Mouse (Mus musculus) olfactory bulb, adult 2 months (tissue): ENCODE data around the gene Sec22a. TPM values are rescaled to one million over a fixed set of nuclear protein-coding genes. Genes with fewer than 3 reads are reported as not detected.

ENCODE experiments used
- H3K27ac ChIP-seq: fragments of 200-500 bp; 2 replicates; pipeline ENCODE4 v1.5.1; 2012; ENCODE audit warnings: low read depth, low read length; ENCODE audit not compliant: insufficient read depth
- H3K4me1 ChIP-seq: fragments of 200-500 bp; 2 replicates; pipeline ENCODE4 v1.6.1; 2012; ENCODE audit warnings: low read length; ENCODE audit not compliant: control insufficient read depth, insufficient read depth
- H3K4me3 ChIP-seq: fragments of 200-500 bp; 2 replicates; pipeline ENCODE4 v1.5.1; 2012; ENCODE audit warnings: mild to moderate bottlenecking, low read depth, low read length, moderate library complexity; ENCODE audit not compliant: insufficient read depth
- CTCF ChIP-seq: fragments of 200-500 bp; IDR thresholded peaks from 2 replicates; pipeline ENCODE4 v1.5.1; 2012; ENCODE audit warnings: low read depth, mild to moderate bottlenecking, low read length, moderate library complexity; ENCODE audit not compliant: insufficient read depth
- POLR2A ChIP-seq: fragments of 200-500 bp; IDR thresholded peaks from 2 replicates; pipeline ENCODE4 v1.6.1; 2012; ENCODE audit warnings: mild to moderate bottlenecking, low read depth, low read length, moderate library complexity; ENCODE audit not compliant: insufficient read depth
- WGBS: fragments of 180-500 bp; shearing (Covaris S2); methylation state at CpG from one replicate; pipeline ENCODE4 v1.1.7; 2018; 5-methylcytosine and 5-hydroxymethylcytosine counted together
- polyA plus RNA-seq: library from polyadenylated mRNA; stranded (reverse); fragments of >200 nt; gene quantifications from 2 replicates; pipeline ENCODE4 v1.2.4, GENCODE M21; 2012; ENCODE audit warnings: low replicate concordance; ENCODE audit not compliant: missing spikeins, insufficient read depth, insufficient read length

Gene Sec22a
- polyA plus RNA-seq, 1 experiment, result not detected

DNA sequence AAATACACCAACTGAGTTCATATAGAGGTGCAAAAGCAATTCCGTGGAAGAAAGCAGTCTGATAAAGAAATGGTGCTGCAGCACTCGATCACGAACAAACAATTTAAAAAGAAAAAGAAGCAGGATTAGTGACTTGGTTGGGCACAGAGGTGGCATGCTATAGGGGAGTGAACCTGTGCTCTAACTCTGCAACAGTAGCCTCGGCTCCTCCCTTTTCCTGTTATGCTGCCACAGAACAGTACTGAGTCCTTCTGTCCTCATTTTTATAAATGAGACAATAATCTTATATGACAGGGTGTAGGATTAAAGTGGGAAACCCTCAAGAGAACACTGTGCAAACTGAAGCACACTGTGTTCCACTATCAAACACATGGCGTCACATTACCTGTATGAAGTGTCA lies 46.3 kb downstream of the Sec22a start:
- Histone ChIP-seq H3K27ac (no peak overlapping the region), H3K4me1 (no peaks in the 10 kb centered on the region), H3K4me3 (no peak overlapping the region)
- TF ChIP-seq POLR2A (no peak), CTCF (no peak)
- 85% methylated on average over 5 of the region's 5 CpGs for WGBS

GRCm38 (mm10) chr16:35316856-35317264 lies 46.9 kb downstream of the Sec22a start:
- Histone ChIP-seq H3K27ac (no peak overlapping the region), H3K4me3 (no peak overlapping the region), H3K4me1 (no peaks in the 10 kb centered on the region)
- TF ChIP-seq CTCF (no peak), POLR2A (no peak)

DNA sequence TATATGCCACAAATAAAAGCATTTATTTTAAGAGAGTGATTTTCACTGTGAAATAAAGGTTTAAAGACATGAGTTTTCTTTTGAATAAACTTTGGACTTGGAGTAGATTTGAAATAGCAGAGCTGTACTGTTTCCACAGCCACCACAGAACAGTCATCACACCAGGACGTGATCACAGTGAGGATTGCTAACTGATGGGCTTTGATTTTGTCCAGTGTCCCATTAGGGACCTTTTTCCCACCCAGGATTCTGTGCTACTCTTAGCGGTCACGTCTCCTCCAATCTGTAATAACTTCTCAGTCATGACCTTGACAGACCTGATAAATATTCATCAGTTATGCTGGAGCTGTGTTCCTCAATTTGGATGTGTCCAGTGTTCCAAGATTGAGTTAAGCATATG lies 48.2 kb downstream of the Sec22a start:
- no peak overlapping the region for H3K27ac ChIP-seq
- H3K4me1 ChIP-seq, result no peaks in the 10 kb centered on the region
- H3K4me3 ChIP-seq, result no peak overlapping the region
- no peak for TF ChIP-seq CTCF
- no peak for TF ChIP-seq POLR2A
- WGBS, result 63% methylated on average over 3 of the region's 3 CpGs

DNA sequence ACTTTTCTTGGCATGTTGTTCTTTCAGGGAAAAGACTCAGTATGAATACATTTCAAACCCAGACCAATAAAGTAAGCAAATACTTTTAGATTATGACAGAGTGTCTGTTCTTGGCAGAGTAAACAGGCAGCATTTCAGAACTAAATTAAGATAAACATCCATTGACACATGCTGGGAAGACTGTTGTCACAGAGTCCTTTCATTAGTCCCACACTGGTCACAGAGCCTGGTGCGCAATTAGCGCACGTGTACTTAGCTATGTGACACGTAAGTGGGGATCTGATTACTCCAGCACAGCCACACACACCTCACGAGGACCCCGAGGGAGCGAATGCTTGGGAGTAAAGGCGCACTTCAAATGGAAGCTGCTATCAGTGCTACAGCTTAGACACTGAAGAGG lies 52.1 kb downstream of the Sec22a start:
- no peak overlapping the region for H3K4me3 ChIP-seq
- H3K27ac ChIP-seq, result no peak overlapping the region
- no peaks in the 10 kb centered on the region for H3K4me1 ChIP-seq
- TF ChIP-seq POLR2A, result no peak
- no peak for TF ChIP-seq CTCF
- 64% methylated on average over 8 of the region's 8 CpGs for WGBS

GRCm38 (mm10) chr16:35310551-35311110 lies 53.1 kb downstream of the Sec22a start:
- Histone ChIP-seq H3K4me1 (no peaks in the 10 kb centered on the region), H3K4me3 (no peak overlapping the region), H3K27ac (no peak overlapping the region)
- 67% methylated on average over 2 of the region's 2 CpGs for WGBS
- no peak for TF ChIP-seq CTCF
- no peak for TF ChIP-seq POLR2A

DNA sequence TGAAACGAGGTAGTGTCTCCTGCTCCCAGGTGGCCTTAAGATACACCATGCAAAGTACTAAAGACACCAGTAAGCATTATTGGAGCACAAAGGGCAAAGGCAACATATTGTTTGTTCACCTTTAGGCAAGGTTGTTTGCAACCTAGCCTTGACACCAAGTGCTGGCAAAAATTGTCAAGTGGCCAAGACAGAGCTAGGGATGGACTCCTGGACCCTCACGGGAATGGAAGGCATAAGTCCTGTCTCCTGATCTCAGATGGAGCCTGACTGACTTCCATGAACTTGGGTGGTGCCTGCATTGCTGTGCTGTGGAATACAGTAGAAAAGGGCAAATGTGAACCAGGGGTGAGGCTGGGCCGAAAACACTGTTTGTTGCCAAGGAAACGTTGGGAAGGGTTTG lies 54.1 kb downstream of the Sec22a start:
- Histone ChIP-seq H3K4me1 (no peaks in the 10 kb centered on the region), H3K4me3 (no peak overlapping the region), H3K27ac (no peak overlapping the region)
- WGBS, result 81% methylated on average over 4 of the region's 4 CpGs
- TF ChIP-seq POLR2A (no peak), CTCF (no peak)

DNA sequence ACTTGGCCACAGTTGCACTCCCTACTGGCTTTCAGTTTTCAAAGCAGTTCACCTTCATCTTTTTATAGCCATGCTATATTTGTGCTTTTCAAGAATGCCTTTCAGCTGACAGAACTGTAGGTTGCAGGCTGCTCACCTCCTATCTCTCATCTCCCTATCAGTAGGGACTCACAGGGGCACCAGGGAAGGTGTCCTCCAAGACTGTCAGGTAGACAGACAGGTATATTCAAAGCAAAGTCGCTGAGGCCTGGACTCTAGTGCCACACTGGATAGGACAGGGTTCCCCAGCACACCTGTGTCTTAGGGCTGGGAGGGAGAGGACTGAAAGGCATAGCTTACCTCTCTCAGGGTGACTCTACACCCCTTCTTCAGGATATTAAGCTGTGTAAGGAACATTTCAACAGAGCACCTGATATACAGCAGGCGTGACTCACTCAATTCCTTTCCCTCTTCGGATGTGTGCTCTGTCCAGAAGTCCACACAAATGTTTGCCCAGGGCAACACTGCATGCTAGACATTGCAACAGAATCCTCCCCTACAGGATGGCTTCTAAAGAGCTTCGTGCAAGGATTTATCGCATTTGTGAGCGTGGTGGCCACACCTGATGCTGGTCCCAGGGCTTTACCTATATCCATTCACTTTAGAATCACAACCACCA lies 55.1 kb downstream of the Sec22a start:
- 94% methylated on average over 6 of the region's 6 CpGs for WGBS
- Histone ChIP-seq H3K27ac (no peak overlapping the region), H3K4me3 (no peak overlapping the region), H3K4me1 (no peaks in the 10 kb centered on the region)
- TF ChIP-seq POLR2A, result no peak
- no peak for TF ChIP-seq CTCF

DNA sequence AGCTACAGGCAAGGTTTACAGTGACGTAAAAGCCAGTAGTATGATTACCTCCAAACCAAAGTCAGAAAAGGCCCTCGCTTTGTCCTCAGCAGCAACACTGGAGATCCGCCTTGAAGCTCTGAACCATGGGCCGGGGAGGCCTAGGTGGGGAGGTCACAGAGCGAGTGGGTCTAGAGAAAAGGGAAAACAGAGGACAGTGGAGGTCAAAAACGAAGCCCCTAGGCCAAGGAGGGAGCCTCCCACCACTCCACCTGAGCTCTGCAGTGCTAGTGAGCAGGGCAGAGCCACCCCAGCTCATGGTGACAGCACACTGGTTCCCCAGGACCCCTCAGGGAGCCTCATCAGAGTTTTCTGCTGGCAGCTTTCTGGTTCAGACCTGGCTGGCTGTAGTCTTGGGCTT lies 55.7 kb downstream of the Sec22a start:
- Histone ChIP-seq H3K4me1 (no peaks in the 10 kb centered on the region), H3K27ac (no peak overlapping the region), H3K4me3 (no peak overlapping the region)
- WGBS, result 86% methylated on average over 6 of the region's 6 CpGs
- TF ChIP-seq POLR2A (no peak), CTCF (no peak)

DNA sequence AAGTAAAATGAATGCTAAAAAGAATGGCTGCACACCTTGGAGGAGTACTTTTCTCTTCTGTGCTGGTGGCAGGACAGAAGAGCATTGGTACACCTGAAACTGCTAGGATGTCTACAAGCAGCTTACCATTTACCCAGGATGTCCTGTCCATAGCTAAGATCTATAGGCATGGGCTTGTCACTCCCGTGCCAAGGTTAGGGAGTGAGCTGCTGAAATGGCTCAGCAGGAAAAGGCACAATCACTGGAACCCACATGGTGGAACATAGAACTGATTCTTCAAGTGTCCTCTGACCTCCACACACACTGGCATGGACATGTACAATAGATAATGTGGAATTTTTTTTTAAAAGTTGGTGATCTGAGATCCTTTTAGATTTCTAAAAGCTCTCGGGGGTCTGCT lies 56.4 kb downstream of the Sec22a start:
- TF ChIP-seq POLR2A (no peak), CTCF (no peak)
- 92% methylated on average over 2 of the region's 2 CpGs for WGBS
- no peak overlapping the region for H3K4me3 ChIP-seq

More for the DNA sequence above, 56.4 kb downstream of the Sec22a start:
- no peaks in the 10 kb centered on the region for H3K4me1 ChIP-seq
- H3K27ac ChIP-seq, result no peak overlapping the region
